Mouse (Mus musculus): ENCODE measurements around the gene Slc26a5. TPM values are rescaled to one million over a fixed set of nuclear protein-coding genes. Genes with fewer than 3 reads are reported as not detected.

Gene Slc26a5
- polyA plus RNA-seq, 1 experiment from 2014 or later = not detected

- H3K27me3 ChIP-seq (ENCODE audit: control insufficient read depth, insufficient read depth, low read length) = no peaks in the 10 kb centered on the region
- H3K27ac ChIP-seq (replicated peaks; ENCODE audit: low read depth, low read length) = no peak overlapping the region
- DNase-seq (ENCODE audit: low spot score) = no peak
- H3K36me3 ChIP-seq (replicated peaks; ENCODE audit: control insufficient read depth, insufficient read depth, low read depth, low read length) = no peaks in the 10 kb centered on the region; the same call in none of the 2 replicates
- no peak for ATAC-seq (replicated peaks; ENCODE audit: insufficient number of reproducible peaks, low FRiP score, low TSS enrichment, low read depth)
- no peak overlapping the region for H3K4me3 ChIP-seq (ENCODE audit: low read depth, low read length)
- WGBS = 91% methylated on average over 12 of the region's 12 CpGs
- no peaks in the 10 kb centered on the region for H3K4me1 ChIP-seq (ENCODE audit: control insufficient read depth, insufficient read depth, low read length)
- no peak overlapping the region for H3K4me2 ChIP-seq (ENCODE audit: low read depth, low read length)
- no peak overlapping the region for H3K9ac ChIP-seq (replicated peaks; ENCODE audit: low read length)
- no peaks in the 10 kb centered on the region for H3K9me3 ChIP-seq (replicated peaks; ENCODE audit: control insufficient read depth, low read length)
These were observed 61.7 kb downstream of the Slc26a5 start for GRCm38 (mm10) chr5:21803691-21804188.

GRCm38 (mm10) chr5:21802907-21803306 is 62.5 kb downstream of the Slc26a5 start:
- Histone ChIP-seq H3K27ac (replicated peaks; ENCODE audit: low read depth, low read length) (no peak overlapping the region), H3K27me3 (ENCODE audit: control insufficient read depth, insufficient read depth, low read length) (no peaks in the 10 kb centered on the region), H3K36me3 (replicated peaks; ENCODE audit: control insufficient read depth, insufficient read depth, low read depth, low read length) (no peaks in the 10 kb centered on the region; the same call in none of the 2 replicates), H3K9ac (replicated peaks; ENCODE audit: low read length) (no peak overlapping the region), H3K4me2 (ENCODE audit: low read depth, low read length) (no peak overlapping the region), H3K9me3 (replicated peaks; ENCODE audit: control insufficient read depth, low read length) (no peaks in the 10 kb centered on the region), H3K4me3 (ENCODE audit: low read depth, low read length) (no peak overlapping the region), H3K4me1 (ENCODE audit: control insufficient read depth, insufficient read depth, low read length) (no peaks in the 10 kb centered on the region)
- 95% methylated on average over 9 of the region's 9 CpGs for WGBS
- DNase-seq (ENCODE audit: low spot score) (no peak), ATAC-seq (replicated peaks; ENCODE audit: insufficient number of reproducible peaks, low FRiP score, low TSS enrichment, low read depth) (no peak)

- H3K9ac ChIP-seq (replicated peaks; ENCODE audit: low read length) = no peak overlapping the region
- H3K4me2 ChIP-seq (ENCODE audit: low read depth, low read length) = no peak overlapping the region
- no peak overlapping the region for H3K27ac ChIP-seq (replicated peaks; ENCODE audit: low read depth, low read length)
- H3K27me3 ChIP-seq (ENCODE audit: control insufficient read depth, insufficient read depth, low read length) = no peaks in the 10 kb centered on the region
- DNase-seq (ENCODE audit: low spot score) = no peak
- H3K9me3 ChIP-seq (replicated peaks; ENCODE audit: control insufficient read depth, low read length) = no peaks in the 10 kb centered on the region
- ATAC-seq (replicated peaks; ENCODE audit: insufficient number of reproducible peaks, low FRiP score, low TSS enrichment, low read depth) = no peak
- no peak overlapping the region for H3K4me3 ChIP-seq (ENCODE audit: low read depth, low read length)
- peaks cover 4% of the 10 kb centered on the region for H3K36me3 ChIP-seq (replicated peaks; ENCODE audit: control insufficient read depth, insufficient read depth, low read depth, low read length)
- no peaks in the 10 kb centered on the region for H3K4me1 ChIP-seq (ENCODE audit: control insufficient read depth, insufficient read depth, low read length)
These were observed 73.2 kb downstream of the Slc26a5 start for GRCm38 (mm10) chr5:21792166-21792565.

- ATAC-seq (replicated peaks; ENCODE audit: insufficient number of reproducible peaks, low FRiP score, low TSS enrichment, low read depth) (no peak), DNase-seq (ENCODE audit: low spot score) (no peak)
These were observed 76.3 kb downstream of the Slc26a5 start for GRCm38 (mm10) chr5:21789061-21789460.

GRCm38 (mm10) chr5:21787186-21788105 is 78.0 kb downstream of the Slc26a5 start:
- Histone ChIP-seq H3K27ac (replicated peaks; ENCODE audit: low read depth, low read length) (no peak overlapping the region), H3K9ac (replicated peaks; ENCODE audit: low read length) (peak overlapping the region; percentile 92), H3K4me2 (ENCODE audit: low read depth, low read length) (peak overlapping the region; percentile 56), H3K9me3 (replicated peaks; ENCODE audit: control insufficient read depth, low read length) (no peaks in the 10 kb centered on the region), H3K27me3 (ENCODE audit: control insufficient read depth, insufficient read depth, low read length) (no peaks in the 10 kb centered on the region), H3K36me3 (replicated peaks; ENCODE audit: control insufficient read depth, insufficient read depth, low read depth, low read length) (no peaks in the 10 kb centered on the region; the same call in 1 of the 2 replicates), H3K4me3 (ENCODE audit: low read depth, low read length) (peak overlapping the region; percentile 94), H3K4me1 (ENCODE audit: control insufficient read depth, insufficient read depth, low read length) (no peaks in the 10 kb centered on the region)
- no peak for ATAC-seq (replicated peaks; ENCODE audit: insufficient number of reproducible peaks, low FRiP score, low TSS enrichment, low read depth)
- DNase-seq (ENCODE audit: low spot score) = no peak
- 38% methylated on average over 11 of the region's 11 CpGs for WGBS

More at GRCm38 (mm10) chr5:21789061-21789460, 76.3 kb downstream of the Slc26a5 start:
- H3K4me3 ChIP-seq (ENCODE audit: low read depth, low read length) = no peak overlapping the region
- no peak overlapping the region for H3K4me2 ChIP-seq (ENCODE audit: low read depth, low read length)
- H3K4me1 ChIP-seq (ENCODE audit: control insufficient read depth, insufficient read depth, low read length) = no peaks in the 10 kb centered on the region
- 75% methylated on average over 5 of the region's 5 CpGs for WGBS
- H3K27ac ChIP-seq (replicated peaks; ENCODE audit: low read depth, low read length) = no peak overlapping the region
- no peak overlapping the region for H3K9ac ChIP-seq (replicated peaks; ENCODE audit: low read length)
- no peaks in the 10 kb centered on the region for H3K36me3 ChIP-seq (replicated peaks; ENCODE audit: control insufficient read depth, insufficient read depth, low read depth, low read length)
- no peaks in the 10 kb centered on the region for H3K27me3 ChIP-seq (ENCODE audit: control insufficient read depth, insufficient read depth, low read length)
- no peaks in the 10 kb centered on the region for H3K9me3 ChIP-seq (replicated peaks; ENCODE audit: control insufficient read depth, low read length)

GRCm38 (mm10) chr5:21786258-21787185 is 78.9 kb downstream of the Slc26a5 start:
- Histone ChIP-seq H3K9me3 (replicated peaks; ENCODE audit: control insufficient read depth, low read length) (no peaks in the 10 kb centered on the region), H3K9ac (replicated peaks; ENCODE audit: low read length) (peak overlapping the region; percentile 92), H3K4me2 (ENCODE audit: low read depth, low read length) (peak overlapping the region; percentile 56), H3K27ac (replicated peaks; ENCODE audit: low read depth, low read length) (0 out of 2 replicates have a peak overlapping the region, but pooled peaks have one; percentile 47), H3K4me1 (ENCODE audit: control insufficient read depth, insufficient read depth, low read length) (no peaks in the 10 kb centered on the region), H3K36me3 (replicated peaks; ENCODE audit: control insufficient read depth, insufficient read depth, low read depth, low read length) (peaks cover 2% of the 10 kb centered on the region; the same call in 1 of the 2 replicates), H3K27me3 (ENCODE audit: control insufficient read depth, insufficient read depth, low read length) (no peaks in the 10 kb centered on the region), H3K4me3 (ENCODE audit: low read depth, low read length) (peak overlapping the region; percentile 94)
- DNase-seq (ENCODE audit: low spot score) = peak; percentile 94
- 2% methylated on average over 51 of the region's 51 CpGs for WGBS
- peak; percentile 69; the same call in 1 of the 2 replicates for ATAC-seq (replicated peaks; ENCODE audit: insufficient number of reproducible peaks, low FRiP score, low TSS enrichment, low read depth)

- no peak overlapping the region for H3K27ac ChIP-seq (replicated peaks; ENCODE audit: low read depth, low read length)
- WGBS = 81% methylated on average over 7 of the region's 7 CpGs
- no peak overlapping the region for H3K4me3 ChIP-seq (ENCODE audit: low read depth, low read length)
- H3K9me3 ChIP-seq (replicated peaks; ENCODE audit: control insufficient read depth, low read length) = no peaks in the 10 kb centered on the region
- no peak overlapping the region for H3K9ac ChIP-seq (replicated peaks; ENCODE audit: low read length)
- H3K4me2 ChIP-seq (ENCODE audit: low read depth, low read length) = no peak overlapping the region; the same call in 1 of the 2 replicates
- H3K4me1 ChIP-seq (ENCODE audit: control insufficient read depth, insufficient read depth, low read length) = no peaks in the 10 kb centered on the region
- peaks cover 2% of the 10 kb centered on the region; the same call in 1 of the 2 replicates for H3K36me3 ChIP-seq (replicated peaks; ENCODE audit: control insufficient read depth, insufficient read depth, low read depth, low read length)
- H3K27me3 ChIP-seq (ENCODE audit: control insufficient read depth, insufficient read depth, low read length) = no peaks in the 10 kb centered on the region
- no peak for ATAC-seq (replicated peaks; ENCODE audit: insufficient number of reproducible peaks, low FRiP score, low TSS enrichment, low read depth)
- DNase-seq (ENCODE audit: low spot score) = no peak
These were observed 79.6 kb downstream of the Slc26a5 start for GRCm38 (mm10) chr5:21785776-21786175.
